Mouse (Mus musculus): ENCODE measurements around the gene L3mbtl4. TPM values are rescaled to one million over a fixed set of nuclear protein-coding genes. Genes with fewer than 3 reads are reported as not detected.

The L3mbtl4 gene
- polyA plus RNA-seq, 1 experiment from 2014 or later: not detected

- Histone ChIP-seq H3K36me3 (ENCODE audit: control insufficient read depth, insufficient read depth, low read length) (no peaks in the 10 kb centered on the region), H3K4me2 (ENCODE audit: low read length) (no peak overlapping the region), H3K4me3 (ENCODE audit: control insufficient read depth in 1 of 2, insufficient read depth in 1 of 2, low read depth in 1 of 2, low read length in 2 of 2) (no peak overlapping the region), H3K9me3 (ENCODE audit: control insufficient read depth, low read length) (no peaks in the 10 kb centered on the region), H3K4me1 (ENCODE audit: control insufficient read depth in 2 of 2, insufficient read depth in 2 of 2, low read length in 2 of 2) (peaks cover 0 to 7% of the 10 kb centered on the region in 2 experiments; a peak in 2 of 4 replicates), H3K27me3 (ENCODE audit: control insufficient read depth, insufficient read depth, low read length) (peaks cover 35% of the 10 kb centered on the region), H3K9ac (ENCODE audit: low read length) (no peak overlapping the region), H3K27ac (replicated peaks in 1 of 2; ENCODE audit: control insufficient read depth in 1 of 2, insufficient read depth in 1 of 2, low read depth in 2 of 2, low read length in 2 of 2) (no peak overlapping the region)
- no peak for ATAC-seq (ENCODE audit: insufficient number of reproducible peaks, insufficient read depth, low FRiP score, low read depth)
- 81% methylated on average over 2 of the region's 2 CpGs for WGBS
Measured at GRCm38 (mm10) chr17:68275138-68275537, 1.5 kb downstream of the L3mbtl4 start.

GRCm38 (mm10) chr17:68280915-68281314, 7.3 kb downstream of the L3mbtl4 start:
- H3K9ac ChIP-seq (ENCODE audit: low read length): no peak overlapping the region
- WGBS: 80% methylated on average over 2 of the region's 2 CpGs
- no peaks in the 10 kb centered on the region for H3K4me1 ChIP-seq (ENCODE audit: control insufficient read depth in 2 of 2, insufficient read depth in 2 of 2, low read length in 2 of 2)
- no peak overlapping the region for H3K4me2 ChIP-seq (ENCODE audit: low read length)
- no peaks in the 10 kb centered on the region for H3K9me3 ChIP-seq (ENCODE audit: control insufficient read depth, low read length)
- no peaks in the 10 kb centered on the region for H3K27me3 ChIP-seq (ENCODE audit: control insufficient read depth, insufficient read depth, low read length)
- no peak for ATAC-seq (ENCODE audit: insufficient number of reproducible peaks, insufficient read depth, low FRiP score, low read depth)
- H3K4me3 ChIP-seq (ENCODE audit: control insufficient read depth in 1 of 2, insufficient read depth in 1 of 2, low read depth in 1 of 2, low read length in 2 of 2): no peak overlapping the region
- no peaks in the 10 kb centered on the region for H3K36me3 ChIP-seq (ENCODE audit: control insufficient read depth, insufficient read depth, low read length)
- H3K27ac ChIP-seq (replicated peaks in 1 of 2; ENCODE audit: control insufficient read depth in 1 of 2, insufficient read depth in 1 of 2, low read depth in 2 of 2, low read length in 2 of 2): no peak overlapping the region

GRCm38 (mm10) chr17:68285119-68285782, 11.7 kb downstream of the L3mbtl4 start:
- no peak overlapping the region for H3K9ac ChIP-seq (ENCODE audit: low read length)
- no peak overlapping the region for H3K4me2 ChIP-seq (ENCODE audit: low read length)
- no peaks in the 10 kb centered on the region for H3K9me3 ChIP-seq (ENCODE audit: control insufficient read depth, low read length)
- H3K36me3 ChIP-seq (ENCODE audit: control insufficient read depth, insufficient read depth, low read length): no peaks in the 10 kb centered on the region
- no peaks in the 10 kb centered on the region for H3K27me3 ChIP-seq (ENCODE audit: control insufficient read depth, insufficient read depth, low read length)
- no peak overlapping the region for H3K4me3 ChIP-seq (ENCODE audit: control insufficient read depth in 1 of 2, insufficient read depth in 1 of 2, low read depth in 1 of 2, low read length in 2 of 2)
- WGBS: 61% methylated on average over 8 of the region's 8 CpGs
- H3K27ac ChIP-seq (replicated peaks in 1 of 2; ENCODE audit: control insufficient read depth in 1 of 2, insufficient read depth in 1 of 2, low read depth in 2 of 2, low read length in 2 of 2): no peak overlapping the region
- ATAC-seq (ENCODE audit: insufficient number of reproducible peaks, insufficient read depth, low FRiP score, low read depth): no peak
- H3K4me1 ChIP-seq (ENCODE audit: control insufficient read depth in 2 of 2, insufficient read depth in 2 of 2, low read length in 2 of 2): no peaks in the 10 kb centered on the region

- no peaks in the 10 kb centered on the region for H3K36me3 ChIP-seq (ENCODE audit: control insufficient read depth, insufficient read depth, low read length)
- no peak overlapping the region for H3K9ac ChIP-seq (ENCODE audit: low read length)
- 79% methylated on average over 4 of the region's 4 CpGs for WGBS
- ATAC-seq (ENCODE audit: insufficient number of reproducible peaks, insufficient read depth, low FRiP score, low read depth): no peak
- H3K4me1 ChIP-seq (ENCODE audit: control insufficient read depth in 2 of 2, insufficient read depth in 2 of 2, low read length in 2 of 2): no peaks in the 10 kb centered on the region
- H3K4me3 ChIP-seq (ENCODE audit: control insufficient read depth in 1 of 2, insufficient read depth in 1 of 2, low read depth in 1 of 2, low read length in 2 of 2): no peak overlapping the region
- no peak overlapping the region for H3K27ac ChIP-seq (replicated peaks in 1 of 2; ENCODE audit: control insufficient read depth in 1 of 2, insufficient read depth in 1 of 2, low read depth in 2 of 2, low read length in 2 of 2)
- no peaks in the 10 kb centered on the region for H3K9me3 ChIP-seq (ENCODE audit: control insufficient read depth, low read length)
- H3K4me2 ChIP-seq (ENCODE audit: low read length): no peak overlapping the region
- H3K27me3 ChIP-seq (ENCODE audit: control insufficient read depth, insufficient read depth, low read length): no peaks in the 10 kb centered on the region
Measured at GRCm38 (mm10) chr17:68288094-68288493, 14.5 kb downstream of the L3mbtl4 start.

- Histone ChIP-seq H3K9me3 (ENCODE audit: control insufficient read depth, low read length) (no peaks in the 10 kb centered on the region), H3K4me1 (ENCODE audit: control insufficient read depth in 2 of 2, insufficient read depth in 2 of 2, low read length in 2 of 2) (no peaks in the 10 kb centered on the region), H3K4me2 (ENCODE audit: low read length) (no peak overlapping the region), H3K27ac (replicated peaks in 1 of 2; ENCODE audit: control insufficient read depth in 1 of 2, insufficient read depth in 1 of 2, low read depth in 2 of 2, low read length in 2 of 2) (no peak overlapping the region), H3K36me3 (ENCODE audit: control insufficient read depth, insufficient read depth, low read length) (no peaks in the 10 kb centered on the region), H3K9ac (ENCODE audit: low read length) (no peak overlapping the region), H3K27me3 (ENCODE audit: control insufficient read depth, insufficient read depth, low read length) (no peaks in the 10 kb centered on the region), H3K4me3 (ENCODE audit: control insufficient read depth in 1 of 2, insufficient read depth in 1 of 2, low read depth in 1 of 2, low read length in 2 of 2) (no peak overlapping the region)
- 85% methylated on average over 8 of the region's 8 CpGs for WGBS
- no peak for ATAC-seq (ENCODE audit: insufficient number of reproducible peaks, insufficient read depth, low FRiP score, low read depth)
Measured at GRCm38 (mm10) chr17:68288699-68289098, 15.1 kb downstream of the L3mbtl4 start.

- Histone ChIP-seq H3K4me1 (ENCODE audit: control insufficient read depth in 2 of 2, insufficient read depth in 2 of 2, low read length in 2 of 2) (no peaks in the 10 kb centered on the region), H3K27me3 (ENCODE audit: control insufficient read depth, insufficient read depth, low read length) (no peaks in the 10 kb centered on the region), H3K9ac (ENCODE audit: low read length) (no peak overlapping the region), H3K9me3 (ENCODE audit: control insufficient read depth, low read length) (0 out of 2 replicates have a peak, but pooled peaks cover 11% of the 10 kb centered on the region), H3K4me3 (ENCODE audit: control insufficient read depth in 1 of 2, insufficient read depth in 1 of 2, low read depth in 1 of 2, low read length in 2 of 2) (no peak overlapping the region), H3K4me2 (ENCODE audit: low read length) (no peak overlapping the region), H3K27ac (replicated peaks in 1 of 2; ENCODE audit: control insufficient read depth in 1 of 2, insufficient read depth in 1 of 2, low read depth in 2 of 2, low read length in 2 of 2) (no peak overlapping the region), H3K36me3 (ENCODE audit: control insufficient read depth, insufficient read depth, low read length) (no peaks in the 10 kb centered on the region)
- 59% methylated on average over 9 of the region's 9 CpGs for WGBS
- no peak for ATAC-seq (ENCODE audit: insufficient number of reproducible peaks, insufficient read depth, low FRiP score, low read depth)
Measured at GRCm38 (mm10) chr17:68291713-68292364, 18.2 kb downstream of the L3mbtl4 start.

- H3K36me3 ChIP-seq (ENCODE audit: control insufficient read depth, insufficient read depth, low read length): no peaks in the 10 kb centered on the region
- no peak overlapping the region for H3K9ac ChIP-seq (ENCODE audit: low read length)
- H3K4me3 ChIP-seq (ENCODE audit: control insufficient read depth in 1 of 2, insufficient read depth in 1 of 2, low read depth in 1 of 2, low read length in 2 of 2): no peak overlapping the region
- no peak for ATAC-seq (ENCODE audit: insufficient number of reproducible peaks, insufficient read depth, low FRiP score, low read depth)
- no peaks in the 10 kb centered on the region for H3K27me3 ChIP-seq (ENCODE audit: control insufficient read depth, insufficient read depth, low read length)
- H3K9me3 ChIP-seq (ENCODE audit: control insufficient read depth, low read length): no peaks in the 10 kb centered on the region; the same call in 1 of the 2 replicates
- 64% methylated on average over 6 of the region's 6 CpGs for WGBS
- H3K4me1 ChIP-seq (ENCODE audit: control insufficient read depth in 2 of 2, insufficient read depth in 2 of 2, low read length in 2 of 2): no peaks in the 10 kb centered on the region
- no peak overlapping the region for H3K4me2 ChIP-seq (ENCODE audit: low read length)
- no peak overlapping the region for H3K27ac ChIP-seq (replicated peaks in 1 of 2; ENCODE audit: control insufficient read depth in 1 of 2, insufficient read depth in 1 of 2, low read depth in 2 of 2, low read length in 2 of 2)
Measured at GRCm38 (mm10) chr17:68308381-68308780, 34.8 kb downstream of the L3mbtl4 start.

Measured in heart, embryonic 14.5 days (tissue).